Mouse (Mus musculus) brain, embryonic 14.5 days (tissue): ENCODE data around the gene Fam187a. TPM values are rescaled to one million over a fixed set of nuclear protein-coding genes. Genes with fewer than 3 reads are reported as not detected.

Experiments
- DNase-seq: peaks from one replicate; pipeline ENCODE4 v3.0.0-alpha.2; 2011; ENCODE audit warnings: low read depth
- CTCF ChIP-seq: fragments of 200-500 bp; IDR thresholded peaks from 2 replicates; pipeline ENCODE4 v1.5.1; 2012; ENCODE audit warnings: inconsistent platforms, mild to moderate bottlenecking, moderate library complexity, borderline replicate concordance; ENCODE audit not compliant: insufficient read depth, insufficient read length; ENCODE audit errors: extremely low read depth
- POLR2A ChIP-seq: fragments of 200-500 bp; IDR thresholded peaks from 2 replicates; pipeline ENCODE4 v1.6.1; 2012; ENCODE audit warnings: mild to moderate bottlenecking, inconsistent platforms, borderline replicate concordance; ENCODE audit not compliant: poor library complexity, insufficient read depth, insufficient read length, severe bottlenecking; ENCODE audit errors: extremely low read depth
- polyA plus RNA-seq: library from polyadenylated mRNA; depleted of rRNA; stranded (reverse); fragments of >200 nt; gene quantifications from 2 replicates; pipeline ENCODE4 v1.2.3, GENCODE M21; 2012; rRNA removed

Fam187a gene
- polyA plus RNA-seq, 1 experiment = 0.12 TPM

DNA sequence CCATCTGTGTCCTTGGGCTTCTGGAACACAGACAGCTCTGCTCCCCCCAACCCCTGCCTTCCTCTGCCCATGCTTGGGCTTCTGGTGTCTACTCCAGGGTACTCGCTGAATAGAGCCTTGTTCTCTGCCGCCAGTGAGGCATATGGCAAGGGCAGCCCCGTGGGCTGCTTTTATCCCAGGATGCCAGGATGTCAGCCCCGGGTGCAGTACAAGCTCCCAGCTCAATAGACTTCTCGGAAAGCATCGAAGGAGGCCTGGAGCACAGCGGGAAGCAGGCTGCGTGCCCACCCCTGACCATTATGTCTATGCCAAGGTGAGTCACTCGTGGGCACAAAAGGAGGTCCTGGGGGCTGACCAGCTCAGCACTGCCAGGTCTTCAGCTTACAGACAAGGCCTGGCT is 13.4 kb downstream of the Fam187a start:
- TF ChIP-seq CTCF (no peak), POLR2A (no peak)
- DNase-seq = peak; percentile 75

DNA sequence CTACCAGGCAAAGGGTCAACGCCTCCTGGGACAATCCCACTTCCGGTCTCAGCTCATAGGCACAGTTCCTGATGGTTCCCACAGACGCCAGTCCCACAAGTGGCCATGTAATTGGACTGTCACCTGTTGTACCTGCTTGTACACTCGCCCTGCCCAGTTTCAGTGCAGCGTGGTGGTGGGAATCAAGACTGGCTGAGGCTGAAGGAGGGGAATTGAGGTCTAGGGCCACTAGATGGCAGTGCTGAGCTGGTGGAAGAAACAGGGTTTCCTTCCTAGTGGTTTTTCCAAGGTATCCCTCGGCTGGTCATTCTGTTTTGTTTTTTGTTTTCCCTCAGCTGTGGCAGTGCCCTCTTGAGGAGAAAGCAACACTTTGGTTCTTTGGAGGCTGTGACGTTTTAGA is 15.8 kb downstream of the Fam187a start, which contains the start of gene Gfap:
TSS of gene Gfap (minus strand) at position 150 of the 400 bp plus-strand sequence.
- DNase-seq = peak; percentile 90
- TF ChIP-seq POLR2A (no peak), CTCF (peak; percentile 96)

DNA sequence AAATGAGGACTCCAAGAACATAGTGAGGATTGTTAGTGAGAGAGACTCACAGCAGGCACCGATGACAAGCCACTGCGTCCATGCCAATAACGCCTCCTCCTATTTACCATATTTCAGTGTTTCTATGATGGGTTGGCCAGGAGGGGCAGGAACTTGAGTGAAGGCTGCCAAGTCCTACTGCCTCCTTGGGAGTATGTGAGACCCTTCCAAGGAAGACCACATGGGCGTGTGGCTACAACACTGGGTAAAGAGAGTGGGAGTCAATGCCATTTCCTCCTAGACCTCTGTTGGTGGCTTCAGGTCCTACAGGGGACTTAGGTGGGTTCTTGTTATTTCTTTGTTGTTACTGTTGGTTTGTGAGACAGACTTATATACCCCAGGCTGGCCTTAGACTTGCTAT is 16.2 kb downstream of the Fam187a start:
- no peak for DNase-seq

DNA sequence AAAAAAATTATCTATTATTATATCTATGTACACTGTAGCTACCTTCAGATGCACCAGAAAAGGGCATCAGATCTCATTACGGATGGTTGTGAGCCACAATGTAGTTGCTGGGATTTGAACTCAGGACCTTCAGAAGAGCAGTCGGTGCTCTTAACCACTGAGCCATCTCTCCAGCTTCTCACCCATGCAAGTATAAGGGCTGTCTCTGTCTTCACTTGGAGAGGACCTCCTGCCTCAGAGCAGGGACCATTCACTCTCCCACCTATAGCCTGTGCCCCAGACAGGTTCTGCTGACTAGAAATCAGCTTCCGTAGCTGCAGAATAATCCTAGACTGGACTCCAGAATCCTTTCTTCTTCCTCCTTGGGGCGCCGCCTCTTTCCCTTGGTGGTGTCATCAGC is 17.1 kb downstream of the Fam187a start:
- no peak for DNase-seq
- TF ChIP-seq POLR2A (no peak), CTCF (no peak)

More for the DNA sequence above, 16.2 kb downstream of the Fam187a start:
- TF ChIP-seq CTCF (no peak), POLR2A (no peak)

DNA sequence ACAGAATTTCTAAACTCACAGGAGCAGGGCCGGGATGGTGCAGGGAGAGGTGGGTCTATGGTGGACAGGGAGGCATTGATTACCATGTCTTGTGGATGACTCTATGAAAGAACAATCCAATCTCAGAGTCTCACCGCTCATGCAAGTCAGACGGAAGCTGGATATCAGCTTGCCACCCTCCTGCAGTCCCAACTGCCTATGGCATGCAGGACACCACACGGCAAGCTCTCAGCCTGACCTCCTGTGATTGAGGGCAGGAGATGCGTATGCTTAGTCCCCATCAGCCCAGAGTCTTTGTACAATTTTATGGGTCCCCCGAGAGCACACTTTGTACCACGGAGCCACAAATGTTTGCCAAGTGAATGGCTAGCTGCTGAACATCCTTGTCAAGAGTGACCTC is 18.7 kb downstream of the Fam187a start:
- TF ChIP-seq POLR2A (no peak), CTCF (no peak)
- no peak for DNase-seq

DNA sequence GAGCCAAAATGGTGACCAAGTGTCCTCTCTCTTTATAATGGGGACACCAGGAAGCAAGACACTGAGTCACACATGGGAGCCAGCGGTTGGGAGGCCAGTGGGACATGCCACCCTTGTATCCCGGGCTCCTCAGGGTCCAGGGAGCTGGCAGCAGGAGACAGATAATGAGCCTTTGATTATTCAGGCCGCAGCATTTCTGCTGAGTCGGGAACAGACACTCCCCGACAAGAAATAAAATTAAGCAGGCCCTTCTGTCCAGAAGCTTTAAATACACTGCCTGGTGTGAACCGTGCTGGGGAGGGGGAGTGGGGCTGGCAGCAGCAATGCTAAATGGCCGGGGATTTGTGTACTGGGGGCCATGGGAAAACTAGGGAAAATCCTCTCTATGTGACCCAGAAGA is 26.4 kb downstream of the Fam187a start:
- DNase-seq = no peak
- TF ChIP-seq CTCF (no peak), POLR2A (no peak)

DNA sequence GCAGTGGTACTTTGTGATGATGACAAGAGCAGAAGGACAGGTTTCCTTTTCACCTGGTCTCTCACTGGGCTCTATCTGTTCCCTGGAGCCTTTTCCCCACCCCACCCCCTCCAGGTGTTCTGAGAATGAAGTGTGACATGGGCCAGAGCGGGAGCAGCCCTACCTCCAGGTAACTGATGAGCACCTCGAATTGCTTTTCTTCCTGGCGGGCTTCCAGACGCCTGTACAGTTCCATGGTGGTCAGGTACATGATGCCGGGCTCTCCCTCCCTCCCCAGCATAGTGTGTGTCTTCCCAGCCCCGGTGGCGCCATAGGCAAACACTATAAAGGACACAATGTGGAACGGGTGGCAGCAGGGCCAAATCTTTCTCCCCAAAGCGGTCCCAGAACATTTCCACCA is 30.4 kb downstream of the Fam187a start:
- DNase-seq = no peak
- TF ChIP-seq CTCF = no peak

DNA sequence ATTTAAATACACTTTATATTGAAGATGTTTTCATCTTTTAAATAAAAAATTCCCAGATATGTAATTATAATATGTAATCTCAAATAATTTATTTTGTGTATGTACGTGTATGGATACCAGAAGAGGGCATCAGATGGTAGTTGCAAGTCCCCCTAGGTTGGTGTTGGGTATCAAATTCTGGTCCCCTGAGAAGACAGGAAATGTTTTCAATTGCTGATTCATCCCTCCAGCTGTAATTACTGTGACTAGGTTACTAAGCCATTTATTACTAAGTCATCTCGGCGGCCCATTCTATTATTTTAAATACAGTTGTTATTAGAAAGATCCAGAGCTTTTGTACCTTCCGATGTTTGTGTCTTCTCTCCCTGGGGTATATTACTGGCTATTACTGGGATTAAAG is 33.1 kb downstream of the Fam187a start:
- TF ChIP-seq CTCF (no peak), POLR2A (no peak)
- no peak for DNase-seq

DNA sequence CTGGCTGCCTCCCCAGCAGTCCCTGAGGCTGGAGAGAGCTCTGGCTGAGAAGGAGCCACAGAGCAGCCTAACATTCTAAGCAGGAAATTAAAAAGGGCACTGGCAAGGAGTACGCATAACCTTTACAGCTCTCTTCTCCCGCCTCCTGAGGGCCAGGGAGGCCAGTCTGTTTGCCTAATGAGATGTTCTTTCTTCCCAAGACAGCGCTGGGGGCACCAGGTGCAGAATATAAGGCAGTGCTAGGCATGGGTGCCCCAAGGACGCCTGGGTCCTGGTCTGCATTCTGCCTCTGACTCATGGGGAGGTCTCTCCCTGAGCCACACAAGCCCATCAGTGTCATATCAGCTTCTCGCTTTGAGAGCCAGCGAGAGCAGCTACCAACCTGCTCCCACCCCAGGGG is 36.5 kb downstream of the Fam187a start:
- DNase-seq = no peak

DNA sequence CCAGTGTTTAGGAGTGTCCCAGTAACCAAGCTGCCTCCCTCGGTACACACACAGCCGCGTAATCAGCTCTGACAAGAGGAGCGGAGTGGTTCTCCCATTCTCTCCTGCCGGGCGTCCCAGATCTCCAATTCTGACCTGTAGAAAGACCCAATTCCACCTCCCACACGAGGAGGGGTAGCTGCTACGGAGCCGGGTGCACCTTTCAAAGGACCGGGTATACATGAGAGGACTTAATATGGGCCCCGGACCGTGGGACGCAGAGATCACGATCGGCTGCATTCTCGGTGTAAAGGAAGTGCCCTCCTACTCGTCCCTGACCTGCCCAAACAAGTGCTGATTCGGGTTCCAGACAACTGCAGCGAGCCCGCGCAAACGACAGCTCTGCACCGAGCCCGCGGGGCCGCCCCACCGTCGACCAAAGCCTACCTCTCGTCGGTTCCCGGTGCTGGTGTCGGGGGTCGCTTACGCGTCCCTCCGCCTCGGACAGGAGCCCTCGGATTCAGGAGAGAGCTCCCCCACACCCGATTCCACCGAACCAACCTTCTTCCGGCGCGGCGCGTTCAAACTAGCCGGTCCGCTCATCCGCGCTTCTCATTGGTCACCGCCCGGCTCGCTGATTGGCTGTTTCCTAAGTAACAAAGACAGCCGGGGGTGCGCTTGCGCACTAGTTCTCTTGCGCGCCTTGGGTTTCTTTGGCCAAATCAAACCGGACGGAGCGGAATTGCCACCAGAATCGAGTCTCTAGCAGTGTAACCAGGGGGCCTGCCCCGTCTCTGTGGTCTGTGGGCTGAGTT is 39.8 kb downstream of the Fam187a start, which contains the start of gene Kif18b:
TSS of gene Kif18b (minus strand) at position 568 of the 794 bp plus-strand sequence.
- TF ChIP-seq POLR2A (peak; percentile 13; the same call in 1 of the 2 replicates), CTCF (no peak)
- peak; percentile 99 for DNase-seq

More for the DNA sequence above, 36.5 kb downstream of the Fam187a start:
- no peak for TF ChIP-seq POLR2A
- no peak for TF ChIP-seq CTCF

DNA sequence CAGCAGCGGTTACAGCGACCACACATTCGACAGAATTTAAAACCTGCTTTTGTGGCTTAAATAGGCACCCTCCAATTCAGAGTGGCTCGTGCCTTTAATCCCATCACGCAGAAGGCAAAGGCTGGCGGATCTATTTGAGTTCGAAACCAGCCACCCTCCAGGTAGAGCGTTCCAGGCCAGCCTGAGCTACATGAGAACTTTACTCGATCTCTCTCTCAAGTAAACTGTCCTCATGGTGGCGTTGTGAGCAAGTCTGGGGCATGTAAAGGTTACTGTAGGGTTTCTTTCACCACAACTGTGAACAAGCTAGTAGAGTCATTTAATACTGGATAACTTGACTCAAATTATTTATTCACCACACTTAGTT is 40.4 kb downstream of the Fam187a start:
- no peak for DNase-seq

DNA sequence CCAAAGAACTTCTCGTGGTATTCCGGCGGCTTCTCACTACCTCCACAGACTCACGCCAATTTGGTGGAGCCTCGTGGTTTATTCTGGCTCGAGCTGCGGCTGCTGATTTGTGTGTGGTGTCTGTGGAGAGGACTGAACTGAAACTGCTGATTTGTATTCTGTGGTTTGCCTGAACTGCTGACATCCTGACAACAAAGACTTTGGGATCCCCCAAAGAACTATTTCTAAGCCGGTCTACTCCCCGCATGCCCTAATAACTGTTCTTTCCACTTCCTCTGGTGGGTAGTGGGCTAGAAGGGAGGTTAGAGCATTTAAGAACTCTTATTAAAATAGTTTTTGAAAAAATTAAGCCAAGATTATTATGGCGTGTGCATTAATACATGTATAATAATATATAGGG is 45.7 kb downstream of the Fam187a start:
- no peak for TF ChIP-seq POLR2A
- TF ChIP-seq CTCF = no peak
- DNase-seq = no peak

More for the DNA sequence above, 40.4 kb downstream of the Fam187a start:
- TF ChIP-seq POLR2A (no peak), CTCF (peak; percentile 32; the same call in 1 of the 2 replicates)

DNA sequence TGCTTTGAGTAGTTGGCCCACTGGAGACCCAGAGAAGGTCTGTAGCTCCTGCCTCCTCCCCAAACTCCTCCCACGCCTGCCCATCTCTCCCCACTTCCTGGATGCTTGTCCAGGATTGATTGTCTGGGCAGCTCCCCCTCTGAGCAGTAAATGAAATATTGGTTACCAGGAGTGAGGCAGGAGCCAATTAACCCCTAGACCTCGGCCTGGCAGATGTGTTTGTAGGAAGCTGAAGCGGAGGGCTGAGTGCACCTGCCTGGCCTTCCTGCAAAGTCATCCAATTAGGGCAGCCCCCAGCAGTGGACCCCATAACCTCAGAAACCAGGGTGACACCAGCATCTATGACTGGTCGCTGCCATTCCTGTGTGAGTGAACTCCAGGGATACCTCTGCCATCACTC is 51.3 kb downstream of the Fam187a start:
- TF ChIP-seq CTCF (no peak), POLR2A (no peak)
- no peak for DNase-seq

Other genes starting within 250 kb of the Fam187a start
- gene Meioc, start 221.5 kb upstream of the Fam187a start, polyA plus RNA-seq = 0.03 and 0.11 TPM in 2 replicates
- 18.5 and 23.9 TPM in 2 replicates for gene Ccdc43, start 187.4 kb upstream of the Fam187a start, polyA plus RNA-seq
- gene Adam11, start 123.7 kb upstream of the Fam187a start, polyA plus RNA-seq = 48.4 and 64.1 TPM in 2 replicates
- gene Gjc1, start 65.5 kb upstream of the Fam187a start, polyA plus RNA-seq = 52.2 and 61.0 TPM in 2 replicates
- gene Higd1b, start 49.3 kb upstream of the Fam187a start, polyA plus RNA-seq = 4.3 and 4.9 TPM in 2 replicates
- gene Eftud2, start 4.2 kb upstream of the Fam187a start, polyA plus RNA-seq = 114 and 117 TPM in 2 replicates
- 1.1 and 1.3 TPM in 2 replicates for gene Ccdc103, start 4.0 kb upstream of the Fam187a start, polyA plus RNA-seq
- gene Gfap, start 15.7 kb downstream of the Fam187a start, polyA plus RNA-seq = 0.26 and 0.29 TPM in 2 replicates
- 9.3 and 15.9 TPM in 2 replicates for gene Kif18b, start 40.0 kb downstream of the Fam187a start, polyA plus RNA-seq
- 12.2 and 19.0 TPM in 2 replicates for gene C1ql1, start 61.5 kb downstream of the Fam187a start, polyA plus RNA-seq
- 40.1 and 42.3 TPM in 2 replicates for gene Nmt1, start 143.0 kb downstream of the Fam187a start, polyA plus RNA-seq
- gene Dcakd, start 143.2 kb downstream of the Fam187a start, polyA plus RNA-seq = 236 and 262 TPM in 2 replicates
- gene Plcd3, start 216.5 kb downstream of the Fam187a start, polyA plus RNA-seq = 3.6 TPM in 2 replicates
- gene Acbd4, start 216.5 kb downstream of the Fam187a start, polyA plus RNA-seq = 4.5 and 4.6 TPM in 2 replicates
- 14.4 and 18.9 TPM in 2 replicates for gene Hexim1, start 231.1 kb downstream of the Fam187a start, polyA plus RNA-seq
- gene Hexim2, start 247.3 kb downstream of the Fam187a start, polyA plus RNA-seq = 12.5 and 18.7 TPM in 2 replicates